Mouse (Mus musculus) liver, embryonic 16.5 days (tissue): ENCODE results near the gene Sycp3. TPM values are rescaled to one million over a fixed set of nuclear protein-coding genes. Genes with fewer than 3 reads are reported as not detected.

Experiments
- ATAC-seq: fragments of 200-750 bp; cut with Nextera tagmentation; 2 replicates; pipeline ENCODE4 v1.8.0; 2017; ENCODE audit warnings: low read depth, mild to moderate bottlenecking, moderate number of reproducible peaks, moderate library complexity
- H3K27ac ChIP-seq: fragments of 300-500 bp; sonication (generic); 2 replicates; pipeline ENCODE4 v1.5.1; 2014; ENCODE audit warnings: mild to moderate bottlenecking, low read length
- H3K27me3 ChIP-seq: fragments of 300-500 bp; sonication (generic); 2 replicates; pipeline ENCODE4 v1.6.1; 2014; ENCODE audit warnings: low read depth, low read length, mixed read lengths; ENCODE audit not compliant: control insufficient read depth, insufficient read depth
- H3K36me3 ChIP-seq: fragments of 300-500 bp; sonication (generic); 2 replicates; pipeline ENCODE4 v1.6.1; 2014; ENCODE audit warnings: mild to moderate bottlenecking; ENCODE audit not compliant: control insufficient read depth, insufficient read depth
- H3K4me1 ChIP-seq: fragments of 300-500 bp; sonication (generic); 2 replicates; pipeline ENCODE4 v1.6.1; 2014; ENCODE audit warnings: low read depth, low read length, mixed read lengths; ENCODE audit not compliant: control insufficient read depth
- H3K4me2 ChIP-seq: fragments of 300-500 bp; sonication (generic); 2 replicates; pipeline ENCODE4 v1.6.1; 2014; ENCODE audit warnings: low read depth, low read length, mixed read lengths
- H3K4me3 ChIP-seq: fragments of 300-500 bp; sonication (generic); 2 replicates; pipeline ENCODE4 v1.5.1; 2014; ENCODE audit warnings: low read depth, mild to moderate bottlenecking, low read length
- H3K9ac ChIP-seq: fragments of 300-500 bp; sonication (generic); 2 replicates; pipeline ENCODE4 v1.6.1; 2014; ENCODE audit warnings: low read depth, low read length
- H3K9me3 ChIP-seq: fragments of 300-500 bp; sonication (generic); replicated peaks from 2 replicates; pipeline ENCODE4 v1.6.1; 2016; ENCODE audit warnings: low read length; ENCODE audit not compliant: control insufficient read depth
- WGBS: fragments of 180-500 bp; shearing (Covaris S2); extraction: QIAGEN DNeasy Blood & Tissue Kit; methylation state at CpG from one replicate; pipeline ENCODE4 v1.1.7; 2014; ENCODE audit not compliant: insufficient replicate concordance; 5-methylcytosine and 5-hydroxymethylcytosine counted together
- polyA plus RNA-seq: library from polyadenylated mRNA; unstranded; fragments of >200 nt; fragmentation: Nextera tagmentation; extraction: Ambion mirVana; gene quantifications from 2 replicates; pipeline ENCODE4 v1.2.1, GENCODE M21; 2015

The Sycp3 gene
- polyA plus RNA-seq, 1 experiment from 2014 or later, result not detected

DNA sequence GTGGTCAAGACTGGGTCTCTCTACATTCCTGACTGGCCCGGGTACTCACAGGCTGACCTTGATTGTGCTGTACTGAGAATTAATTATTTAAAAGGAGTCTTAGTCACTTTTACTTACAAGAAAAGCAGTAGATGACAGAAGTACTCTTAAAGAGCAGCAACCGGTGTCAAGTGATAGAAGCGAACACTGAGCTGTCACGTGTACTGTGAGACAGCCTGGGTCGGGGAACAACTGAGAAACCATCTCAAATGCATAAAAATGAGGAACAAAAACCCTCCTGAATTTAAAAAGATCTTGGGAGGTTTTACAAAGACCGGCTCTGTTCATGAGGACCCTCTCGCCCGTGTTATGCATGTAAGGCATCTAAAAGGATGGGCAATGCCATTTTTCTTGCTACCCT, 33.3 kb downstream of the Sycp3 start:
- Histone ChIP-seq H3K9me3 (no peaks in the 10 kb centered on the region), H3K4me1 (no peaks in the 10 kb centered on the region), H3K4me2 (no peak overlapping the region), H3K4me3 (no peak overlapping the region), H3K9ac (no peak overlapping the region), H3K36me3 (no peaks in the 10 kb centered on the region), H3K27me3 (no peaks in the 10 kb centered on the region), H3K27ac (no peak overlapping the region)
- ATAC-seq, result no peak
- whole genome bisulfite sequencing, result 58% methylated on average over 8 of the region's 8 CpGs

DNA sequence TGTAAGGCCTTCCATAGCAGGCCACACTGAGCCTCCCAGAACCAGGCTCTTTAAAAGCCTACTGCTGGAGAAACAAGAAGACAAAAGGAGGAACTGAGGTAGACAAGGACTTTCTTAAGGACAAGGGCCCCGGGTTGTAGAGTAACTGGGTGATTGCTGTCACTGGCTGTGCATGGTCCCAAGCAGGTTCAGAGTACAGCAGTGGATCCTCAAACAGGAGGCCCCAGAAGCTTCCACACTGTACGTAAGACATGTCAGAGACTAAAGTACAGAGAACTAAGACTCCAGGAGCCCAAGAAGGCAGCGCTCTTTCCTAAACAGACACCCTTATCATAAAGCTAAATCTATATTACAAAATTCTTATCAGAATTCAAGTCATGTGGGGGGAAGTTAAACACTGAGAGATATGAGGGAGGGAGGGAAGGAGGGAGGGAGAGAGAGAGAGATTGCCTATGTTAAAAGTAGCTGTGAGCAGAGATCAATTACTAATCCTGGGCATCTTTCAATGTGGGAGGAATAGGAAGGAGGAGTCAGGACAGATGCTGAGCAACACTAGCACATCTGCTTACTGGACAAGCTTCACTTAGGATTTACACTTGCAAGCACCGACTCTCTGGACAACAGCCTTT, 35.7 kb downstream of the Sycp3 start:
- no peak overlapping the region for H3K4me2 ChIP-seq
- WGBS, result 42% methylated on average over 4 of the region's 4 CpGs
- H3K4me1 ChIP-seq, result no peaks in the 10 kb centered on the region
- no peaks in the 10 kb centered on the region for H3K36me3 ChIP-seq
- no peaks in the 10 kb centered on the region for H3K9me3 ChIP-seq
- no peak overlapping the region for H3K4me3 ChIP-seq
- no peak for ATAC-seq
- H3K9ac ChIP-seq, result no peak overlapping the region
- H3K27me3 ChIP-seq, result no peaks in the 10 kb centered on the region
- no peak overlapping the region for H3K27ac ChIP-seq

DNA sequence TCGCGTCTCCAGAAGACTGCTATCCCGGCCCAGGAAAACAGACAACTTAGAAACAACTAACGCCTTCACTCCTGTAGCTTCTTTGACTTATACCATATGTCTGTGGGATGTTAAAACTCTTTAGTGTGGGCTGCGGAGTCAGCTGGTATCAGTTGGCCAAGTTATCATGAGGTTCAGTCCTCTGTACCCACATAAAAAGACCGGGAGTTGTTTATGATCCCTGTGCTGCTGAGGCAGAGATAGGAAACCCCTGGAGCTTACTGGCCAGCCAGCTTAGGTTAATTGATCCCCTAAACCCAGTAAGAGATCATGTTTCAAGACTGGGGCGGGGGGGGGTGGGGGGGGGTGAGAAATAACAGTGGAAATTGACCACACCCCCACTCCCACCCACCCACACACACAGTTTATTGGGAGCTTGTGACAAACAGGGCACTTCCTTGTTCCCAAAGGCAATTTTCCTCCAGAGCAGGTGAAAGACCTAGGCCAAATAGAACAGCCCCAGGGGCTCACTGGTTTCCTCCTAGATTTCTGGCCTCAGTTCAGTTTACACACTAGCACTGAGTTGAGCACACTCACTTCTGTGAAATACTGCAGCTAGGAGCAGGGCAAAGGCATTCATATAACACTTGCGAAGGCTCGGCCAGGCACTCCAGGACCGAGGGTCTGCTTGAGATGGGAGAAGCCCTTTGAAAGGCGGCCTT, 37.6 kb downstream of the Sycp3 start:
- Histone ChIP-seq H3K27ac (no peak overlapping the region), H3K4me1 (no peaks in the 10 kb centered on the region), H3K36me3 (no peaks in the 10 kb centered on the region), H3K4me3 (no peak overlapping the region), H3K9ac (no peak overlapping the region), H3K9me3 (no peaks in the 10 kb centered on the region), H3K4me2 (no peak overlapping the region), H3K27me3 (no peaks in the 10 kb centered on the region)
- 66% methylated on average over 11 of the region's 11 CpGs for WGBS
- no peak for ATAC-seq

DNA sequence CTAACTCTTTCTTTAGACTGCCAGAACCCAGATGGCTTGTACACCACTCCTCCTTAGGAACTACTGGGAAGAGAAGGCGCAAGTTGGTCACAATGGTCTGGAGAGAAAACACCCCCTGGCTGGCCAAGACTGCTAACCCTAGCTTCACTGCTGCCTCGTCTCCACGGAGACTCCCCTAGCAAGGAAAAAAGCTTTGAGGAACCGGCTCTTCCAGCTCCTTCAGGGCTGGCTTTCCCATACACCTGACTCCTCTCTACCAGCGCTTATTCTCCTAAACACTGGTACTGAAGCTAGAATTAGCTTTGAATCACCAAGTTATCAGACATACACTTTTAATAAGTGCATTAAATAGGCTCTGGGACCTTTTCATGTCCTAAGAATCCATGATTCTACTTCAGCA, 40.6 kb downstream of the Sycp3 start:
- Histone ChIP-seq H3K9ac (no peak overlapping the region), H3K27ac (no peak overlapping the region), H3K36me3 (no peaks in the 10 kb centered on the region), H3K27me3 (no peaks in the 10 kb centered on the region), H3K9me3 (no peaks in the 10 kb centered on the region), H3K4me1 (peaks cover 7% of the 10 kb centered on the region), H3K4me3 (no peak overlapping the region), H3K4me2 (no peak overlapping the region)
- WGBS, result 56% methylated on average over 5 of the region's 5 CpGs
- ATAC-seq, result no peak

DNA sequence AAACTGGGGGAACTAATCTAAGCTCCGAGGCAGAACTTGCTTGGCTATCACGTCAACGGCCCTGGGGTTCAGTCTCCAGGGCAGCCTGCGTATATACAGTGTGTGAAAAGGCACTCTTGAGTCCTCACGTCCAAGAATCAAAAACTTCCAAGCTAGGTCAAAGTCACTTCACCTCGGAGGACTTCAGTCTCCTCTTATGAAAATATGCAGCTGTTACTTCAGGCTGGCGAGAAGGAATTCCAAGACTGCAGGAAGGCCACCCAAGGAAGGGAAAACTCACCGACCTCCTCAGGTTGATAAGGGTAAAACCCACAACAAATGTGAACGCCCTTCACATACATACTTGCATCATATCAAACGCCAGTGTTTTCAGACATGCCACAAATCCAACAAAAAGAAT, 42.0 kb downstream of the Sycp3 start:
- no peak overlapping the region for H3K4me2 ChIP-seq
- H3K4me3 ChIP-seq, result no peak overlapping the region
- no peak overlapping the region for H3K27ac ChIP-seq
- H3K36me3 ChIP-seq, result no peaks in the 10 kb centered on the region
- 67% methylated on average over 10 of the region's 10 CpGs for WGBS
- H3K9me3 ChIP-seq, result no peaks in the 10 kb centered on the region
- H3K9ac ChIP-seq, result no peak overlapping the region
- H3K27me3 ChIP-seq, result no peaks in the 10 kb centered on the region
- ATAC-seq, result no peak
- H3K4me1 ChIP-seq, result peaks cover 7% of the 10 kb centered on the region

DNA sequence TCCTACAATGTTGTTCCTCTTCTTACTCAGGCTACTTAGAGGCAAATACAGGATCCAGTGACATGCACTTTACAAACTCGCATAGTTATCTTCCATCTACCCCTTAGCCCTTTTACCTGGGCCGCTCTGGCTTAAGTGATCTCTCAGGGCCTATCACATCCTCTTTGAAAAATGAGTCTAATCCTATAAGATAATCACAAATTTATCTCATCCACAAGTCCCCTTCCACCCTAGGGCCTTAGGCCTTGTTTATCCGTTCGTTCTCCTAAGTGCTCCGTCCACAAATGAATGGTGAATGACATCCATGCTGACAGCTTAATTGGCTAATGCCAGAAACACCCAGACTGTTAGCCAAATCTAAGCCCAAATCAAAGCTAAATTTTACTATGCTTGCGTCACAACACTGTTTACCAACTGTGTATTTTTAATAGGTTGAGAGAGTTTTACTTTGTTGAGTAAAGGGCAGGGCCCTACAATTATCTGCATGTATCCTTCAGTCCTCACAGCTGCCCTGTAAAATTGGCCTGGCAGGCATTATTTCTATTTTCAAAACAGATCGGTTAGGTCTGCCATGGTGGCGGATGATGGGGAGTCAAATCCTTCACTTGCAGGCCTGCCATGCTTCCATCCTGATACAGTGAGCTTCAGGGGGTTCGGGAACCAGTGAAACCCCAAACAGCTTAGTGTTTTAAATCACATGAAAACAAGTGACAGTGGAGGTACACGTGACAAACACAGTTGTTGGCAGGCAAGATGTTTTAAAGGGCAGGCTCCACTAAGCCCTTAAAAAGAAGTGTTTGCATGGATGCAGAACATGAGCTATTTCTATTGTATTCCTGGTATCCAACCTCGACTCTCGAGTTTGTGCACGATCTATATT, 42.8 kb downstream of the Sycp3 start:
- 70% methylated on average over 13 of the region's 13 CpGs for WGBS
- H3K4me3 ChIP-seq, result no peak overlapping the region
- no peaks in the 10 kb centered on the region for H3K27me3 ChIP-seq
- no peak overlapping the region for H3K9ac ChIP-seq
- H3K4me1 ChIP-seq, result peaks cover 7% of the 10 kb centered on the region
- no peak overlapping the region for H3K27ac ChIP-seq
- no peak for ATAC-seq
- no peaks in the 10 kb centered on the region for H3K36me3 ChIP-seq
- H3K4me2 ChIP-seq, result no peak overlapping the region
- no peaks in the 10 kb centered on the region for H3K9me3 ChIP-seq

DNA sequence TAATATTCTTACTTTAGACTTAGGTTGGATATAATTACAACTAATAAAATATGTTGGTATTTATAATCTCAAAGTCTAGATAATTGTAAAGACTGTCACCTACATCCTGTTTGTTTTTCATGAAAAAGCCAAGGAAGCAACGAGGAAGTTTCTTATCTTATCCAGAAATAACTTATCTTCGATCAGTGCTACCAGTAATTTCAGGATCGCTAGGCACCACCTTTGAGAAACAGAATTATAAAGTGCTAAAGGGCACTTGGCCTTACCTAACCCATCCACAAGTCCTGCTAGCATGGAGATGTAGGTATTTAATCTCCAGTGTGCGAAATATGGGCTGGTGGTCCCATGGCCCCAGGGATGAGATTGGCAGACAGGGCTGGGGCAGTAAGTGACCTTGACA, 43.5 kb downstream of the Sycp3 start:
- Histone ChIP-seq H3K4me1 (peaks cover 7% of the 10 kb centered on the region), H3K4me3 (peak overlapping the region; percentile 71), H3K27me3 (no peaks in the 10 kb centered on the region), H3K4me2 (peak overlapping the region; percentile 91), H3K27ac (no peak overlapping the region), H3K9ac (peak overlapping the region; percentile 72), H3K36me3 (no peaks in the 10 kb centered on the region), H3K9me3 (no peaks in the 10 kb centered on the region)
- 41% methylated on average over 4 of the region's 4 CpGs for WGBS
- no peak for ATAC-seq

DNA sequence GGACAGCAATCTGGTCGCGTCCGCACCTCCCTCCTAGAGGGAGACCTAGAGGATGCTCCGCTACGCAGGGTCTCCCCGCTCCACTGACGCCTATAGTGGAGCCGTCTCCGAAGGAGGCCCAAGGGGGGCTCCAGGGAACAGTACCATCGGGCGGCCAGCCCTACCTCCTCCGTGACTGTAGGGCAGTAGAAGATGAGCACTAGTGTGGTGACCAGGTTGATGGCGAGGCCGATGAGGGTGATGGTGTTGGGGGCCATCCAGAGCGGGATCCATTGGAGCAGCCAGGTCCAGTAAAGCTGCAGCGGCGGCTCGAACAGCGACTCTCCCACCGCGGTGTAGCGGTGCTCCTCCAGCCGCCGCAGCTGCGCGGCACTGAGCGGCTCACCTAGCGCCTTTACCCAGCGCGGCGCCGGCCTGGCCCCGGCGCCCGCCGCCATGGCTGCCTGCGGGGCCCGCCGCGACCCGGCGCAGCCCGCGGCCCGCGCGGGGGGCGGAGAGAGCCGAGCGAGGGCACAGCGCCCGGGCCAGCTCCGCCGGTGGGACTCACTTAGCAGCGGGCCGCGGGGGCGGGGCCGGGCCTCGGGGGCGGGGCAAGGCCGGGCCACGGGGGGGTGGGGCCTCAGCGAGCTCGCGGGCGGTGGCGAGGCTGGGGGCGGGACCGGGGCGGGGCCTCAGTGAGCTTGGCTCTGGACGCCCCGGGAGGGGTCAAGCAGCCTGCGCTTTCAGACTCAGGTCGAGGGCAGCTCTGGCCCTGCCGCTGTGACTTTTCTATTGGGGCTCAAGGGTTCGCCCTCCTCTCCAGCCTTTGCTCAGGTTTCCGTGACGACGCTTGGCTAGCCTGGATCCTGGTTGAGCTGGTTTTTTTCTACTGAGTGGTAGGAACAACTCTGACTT, 44.3 kb downstream of the Sycp3 start, which contains the start of gene Chpt1:
Chpt1 (minus strand) TSS at position 653 of the 894 bp plus-strand sequence.
- Histone ChIP-seq H3K27me3 (no peaks in the 10 kb centered on the region), H3K4me2 (peak within 1 kb of the TSS; percentile 91), H3K4me3 (peak within 1 kb of the TSS; percentile 71), H3K9ac (peak within 1 kb of the TSS; percentile 72), H3K27ac (no peak within 1 kb of the TSS), H3K4me1 (peaks cover 7% of the 10 kb centered on the region), H3K9me3 (no peaks in the 10 kb centered on the region), H3K36me3 (no peaks in the 10 kb centered on the region)
- ATAC-seq, result peak; percentile 97
- WGBS, result 1% methylated on average over 50 of the region's 80 CpGs
